Mouse (Mus musculus) megakaryocyte, embryonic 14.5 days (primary cell): ENCODE results near the gene Thg1l.

Experiments
- FLI1 ChIP-seq: IDR thresholded peaks from 2 replicates; pipeline ENCODE4 v1.6.1; 2012; ENCODE audit warnings: low read length, inconsistent platforms, mixed read lengths
- GATA1 ChIP-seq: IDR thresholded peaks from 3 replicates; pipeline ENCODE4 v1.6.1; 2012; ENCODE audit warnings: mixed read lengths, low read length, inconsistent platforms, borderline replicate concordance

- TF ChIP-seq GATA1 (no peak), FLI1 (no peak)
These were observed 39.1 kb downstream of the Thg1l start for GRCm38 (mm10) chr11:45916196-45916595.
